Mouse (Mus musculus): ENCODE data around the gene Trim15. TPM values are rescaled to one million over a fixed set of nuclear protein-coding genes. Genes with fewer than 3 reads are reported as not detected.

The Trim15 gene
- polyA plus RNA-seq, 1 experiment = 59.4 TPM

DNA sequence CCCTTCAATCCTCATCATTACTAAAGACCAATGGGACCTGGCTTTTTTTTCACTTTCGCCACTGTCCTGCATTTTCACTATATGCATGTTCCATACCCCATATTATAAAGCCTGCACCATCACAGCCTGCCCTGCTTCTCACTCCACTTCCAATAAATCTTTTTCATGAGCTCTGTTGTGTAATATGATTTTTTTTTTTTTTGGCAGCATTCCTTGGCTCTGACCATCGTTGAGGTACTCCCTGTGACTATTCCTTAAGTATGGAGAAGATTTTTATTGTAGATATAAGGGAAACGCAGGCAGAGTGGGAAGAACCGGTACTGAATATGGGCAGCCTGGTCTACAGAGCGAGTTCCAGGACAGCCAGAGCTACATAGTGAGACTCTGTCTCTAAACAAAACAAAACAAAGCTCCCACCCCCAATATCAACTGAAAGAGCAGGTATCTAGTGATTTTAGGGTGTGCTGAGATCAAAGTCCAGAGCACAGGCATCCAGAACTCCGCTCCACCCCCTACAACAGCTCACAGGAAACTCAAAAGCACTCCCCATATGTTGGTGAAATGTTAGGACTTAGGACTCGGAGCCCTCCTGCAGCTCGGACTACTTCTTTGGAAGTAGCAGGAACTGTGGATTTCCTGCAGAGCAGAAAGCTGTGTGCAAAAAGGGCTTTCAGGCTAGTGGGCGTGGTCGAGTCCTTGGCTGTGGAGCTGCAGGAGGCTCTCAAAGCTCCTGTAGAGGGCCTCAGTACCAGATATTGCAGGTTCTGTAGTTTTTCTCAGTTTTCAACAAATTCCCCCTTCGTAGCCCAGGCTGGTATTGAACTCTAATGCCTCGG, 31.2 kb downstream of the Trim15 start:
- no peak for DNase-seq (ENCODE audit: low read depth, low spot score)
- 18% methylated on average over 12 of the region's 12 CpGs for WGBS

DNA sequence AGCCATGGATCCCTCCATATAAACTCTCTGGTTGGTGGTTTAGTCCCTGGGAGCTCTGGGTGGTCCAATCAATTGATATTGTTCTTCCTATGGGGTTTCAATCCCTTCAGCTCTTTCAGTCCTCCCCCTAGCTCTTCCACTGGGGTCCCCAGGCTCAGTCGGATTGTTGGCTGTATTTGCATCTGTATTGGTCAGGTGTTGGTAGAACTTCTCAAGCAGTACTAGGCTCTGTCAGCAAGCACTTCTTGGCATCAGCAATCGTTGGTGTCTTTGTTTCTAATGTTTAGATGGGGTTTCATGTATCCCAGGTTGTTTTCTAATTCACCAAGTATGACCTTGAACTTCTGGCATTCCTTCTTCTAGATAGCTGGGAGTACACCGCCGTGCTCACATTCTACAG, 34.3 kb downstream of the Trim15 start:
- no peak for DNase-seq (ENCODE audit: low read depth, low spot score)
- WGBS = 64% methylated on average over 4 of the region's 4 CpGs

DNA sequence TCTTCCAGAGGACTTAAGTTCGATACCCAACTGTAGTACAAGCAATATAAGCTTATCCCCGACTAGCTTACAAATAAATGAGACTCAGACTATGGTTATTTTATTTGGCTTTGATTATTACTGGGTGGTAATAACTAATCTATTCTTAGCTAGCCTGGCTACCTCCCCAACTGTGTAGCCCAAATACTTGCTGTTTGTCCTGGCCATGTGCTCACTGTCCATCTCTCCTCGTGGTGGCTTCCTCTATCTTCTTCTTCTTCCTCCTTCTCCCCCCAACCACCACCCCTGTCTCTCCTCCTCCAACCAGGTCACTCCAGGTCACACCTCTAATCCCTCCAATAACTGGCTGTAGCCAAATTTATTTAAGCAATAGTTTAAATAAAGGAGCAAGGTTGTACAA, 36.5 kb downstream of the Trim15 start:
- WGBS = 71% methylated on average over 3 of the region's 3 CpGs
- DNase-seq (ENCODE audit: low read depth, low spot score) = no peak

DNA sequence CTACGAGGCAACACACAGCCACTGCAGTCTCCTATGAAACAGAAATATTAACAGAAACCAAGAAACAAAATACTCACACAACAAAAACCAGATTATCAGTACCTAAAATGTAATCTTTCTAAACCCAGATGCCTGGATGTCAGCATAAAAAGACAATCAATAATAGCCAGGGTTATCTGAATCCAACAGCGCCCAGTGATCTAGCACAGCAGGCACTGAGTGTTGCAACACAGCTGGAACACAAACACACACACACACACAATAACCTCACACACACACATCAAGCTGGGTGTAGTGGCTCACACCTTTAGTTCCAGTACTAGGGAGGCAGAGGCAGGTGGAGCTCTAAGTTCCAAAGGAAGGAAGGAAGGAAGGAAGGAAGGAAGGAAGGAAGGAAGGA, 38.5 kb downstream of the Trim15 start:
- DNase-seq (ENCODE audit: low read depth, low spot score) = no peak
- 85% methylated on average over 2 of the region's 2 CpGs for WGBS

DNA sequence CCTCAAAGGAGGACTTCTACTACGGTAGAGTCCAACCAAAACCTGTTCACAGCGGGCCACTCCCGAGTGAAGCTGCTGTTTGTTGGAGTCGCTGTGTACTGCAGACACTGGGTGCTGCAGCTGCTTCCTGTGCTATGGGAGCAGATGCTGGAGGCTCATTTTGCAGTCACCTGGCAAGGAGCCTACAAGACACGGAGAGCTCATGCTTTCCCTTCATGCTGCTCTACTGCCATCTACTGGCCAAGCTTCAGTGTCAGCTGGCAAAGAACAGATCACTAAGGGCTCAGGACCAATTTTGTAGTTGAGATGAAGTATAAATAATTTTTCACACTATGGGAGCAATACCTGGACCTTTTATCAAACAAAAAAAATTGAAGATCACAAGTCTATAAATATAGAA, 41.0 kb downstream of the Trim15 start:
- WGBS = 1% methylated on average over 5 of the region's 5 CpGs
- peak; percentile 75 for DNase-seq (ENCODE audit: low read depth, low spot score)

DNA sequence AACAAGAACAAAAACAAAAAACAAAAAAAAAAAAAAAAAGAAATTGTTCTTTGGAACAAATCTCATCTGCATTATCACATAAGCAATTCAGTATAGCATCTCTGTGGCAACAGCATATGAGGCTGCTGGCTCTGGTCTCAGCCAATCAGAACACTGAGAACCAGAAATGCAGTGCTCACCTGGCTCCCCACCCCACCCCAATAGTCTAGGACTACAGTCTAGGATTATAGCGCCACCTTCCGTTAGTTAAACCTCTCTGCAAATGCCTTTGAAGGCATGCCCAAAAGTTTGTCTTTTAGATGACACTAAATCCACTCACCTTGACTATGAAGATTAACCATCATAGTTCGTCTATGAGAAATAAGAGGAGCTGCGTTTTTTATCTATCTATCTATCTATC, 41.5 kb downstream of the Trim15 start:
- 12% methylated on average over 4 of the region's 4 CpGs for WGBS
- no peak for DNase-seq (ENCODE audit: low read depth, low spot score)

DNA sequence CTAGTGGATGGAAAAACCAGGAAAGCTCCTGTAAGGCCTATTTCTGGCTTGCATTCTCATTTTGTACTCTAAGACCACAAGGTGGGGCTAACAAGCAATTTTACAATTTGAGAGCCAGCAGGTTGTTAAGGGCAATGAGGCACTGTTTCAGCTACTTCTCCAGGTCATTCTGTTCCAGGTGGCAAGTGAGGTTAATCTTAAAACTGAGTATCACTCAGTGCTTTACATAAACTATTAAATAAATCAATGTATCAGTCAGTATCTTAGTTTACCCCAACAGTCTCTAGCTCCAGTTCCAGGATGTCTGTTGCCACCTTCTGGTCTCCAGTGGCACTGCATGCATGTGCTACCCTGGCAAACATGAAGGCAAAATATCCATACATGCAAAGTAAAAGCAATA, 43.0 kb downstream of the Trim15 start:
- peak; percentile 35 for DNase-seq (ENCODE audit: low read depth, low spot score)

DNA sequence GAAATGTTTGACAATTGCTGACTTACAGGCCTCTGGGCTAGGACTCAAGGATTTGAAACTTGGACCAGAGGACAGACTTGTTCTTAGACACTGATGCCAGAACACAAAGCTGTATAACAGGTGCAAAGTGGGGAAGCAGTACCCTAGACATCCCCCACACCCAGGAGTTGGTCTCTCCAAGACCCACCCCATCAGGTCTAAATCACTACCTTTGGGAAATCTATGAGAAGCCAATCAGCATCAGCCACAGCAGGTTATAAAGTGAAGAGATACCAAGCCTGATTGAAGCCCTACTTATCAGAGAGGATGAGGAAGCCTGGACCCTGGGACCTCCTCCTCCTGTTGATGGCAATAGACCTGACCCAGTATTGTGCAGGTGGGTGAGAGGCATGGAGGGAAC, 55.1 kb downstream of the Trim15 start, which contains the start of gene H2-M10.6:
Gene H2-M10.6 (plus strand): TSS at position 301 of the 400 bp plus-strand sequence.
- DNase-seq (ENCODE audit: low read depth, low spot score) = no peak

Other genes with a start within 250 kb of the Trim15 start
- 0.19 TPM in 1 of 2 replicates, not detected in the other for gene H2-M9, start 224.5 kb downstream of the Trim15 start, polyA plus RNA-seq (2012; rRNA removed)
- gene H2-M1, start 195.0 kb downstream of the Trim15 start, polyA plus RNA-seq (2012; rRNA removed) = not detected in 2 replicates
- not detected in 2 replicates for gene H2-M10.5, start 94.3 kb downstream of the Trim15 start, polyA plus RNA-seq (2012; rRNA removed)
- not detected in 2 replicates for gene H2-M10.6, start 55.0 kb downstream of the Trim15 start, polyA plus RNA-seq (2012; rRNA removed)
- 36.3 and 48.6 TPM in 2 replicates for gene Trim26, start 30.1 kb downstream of the Trim15 start, polyA plus RNA-seq (2012; rRNA removed)
- 0.12 and 0.24 TPM in 2 replicates for gene Trim10, start 2.4 kb upstream of the Trim15 start, polyA plus RNA-seq (2012; rRNA removed)
- gene Trim40, start 22.9 kb upstream of the Trim15 start, polyA plus RNA-seq (2012; rRNA removed) = 65.2 and 73.9 TPM in 2 replicates
- 45.9 and 70.6 TPM in 2 replicates for gene Trim31, start 30.9 kb upstream of the Trim15 start, polyA plus RNA-seq (2012; rRNA removed)
- 4.7 and 4.8 TPM in 2 replicates for gene Rnf39, start 75.7 kb upstream of the Trim15 start, polyA plus RNA-seq (2012; rRNA removed)
- 46.0 and 54.1 TPM in 2 replicates for gene Ppp1r11, start 84.5 kb upstream of the Trim15 start, polyA plus RNA-seq (2012; rRNA removed)
- 36.9 and 49.6 TPM in 2 replicates for gene Znrd1, start 91.3 kb upstream of the Trim15 start, polyA plus RNA-seq (2012; rRNA removed)
- gene Znrd1as, start 91.4 kb upstream of the Trim15 start, polyA plus RNA-seq (2012; rRNA removed) = 1.2 and 2.2 TPM in 2 replicates
- gene 2410137M14Rik, start 114.0 kb upstream of the Trim15 start, polyA plus RNA-seq (2012; rRNA removed) = not detected in 2 replicates
- 0.14 TPM in 1 of 2 replicates, not detected in the other for gene H2-M5, start 122.3 kb upstream of the Trim15 start, polyA plus RNA-seq (2012; rRNA removed)
- gene Zfp57, start 134.0 kb upstream of the Trim15 start, polyA plus RNA-seq (2012; rRNA removed) = 1.4 and 2.6 TPM in 2 replicates
- not detected in 2 replicates for gene Mog, start 156.2 kb upstream of the Trim15 start, polyA plus RNA-seq (2012; rRNA removed)
- 8.1 and 11.3 TPM in 2 replicates for gene Gabbr1, start 178.8 kb upstream of the Trim15 start, polyA plus RNA-seq (2012; rRNA removed)
- not detected in 2 replicates for gene Olfr90, start 221.3 kb upstream of the Trim15 start, polyA plus RNA-seq (2012; rRNA removed)
- gene Olfr91, start 231.1 kb upstream of the Trim15 start, polyA plus RNA-seq (2012; rRNA removed) = not detected in 2 replicates